Mouse (Mus musculus): ENCODE measurements around the gene I0C0044D17Rik. TPM values are rescaled to one million over a fixed set of nuclear protein-coding genes. Genes with fewer than 3 reads are reported as not detected.

The I0C0044D17Rik gene
- total RNA-seq, 1 experiment = 0.13 TPM

DNA sequence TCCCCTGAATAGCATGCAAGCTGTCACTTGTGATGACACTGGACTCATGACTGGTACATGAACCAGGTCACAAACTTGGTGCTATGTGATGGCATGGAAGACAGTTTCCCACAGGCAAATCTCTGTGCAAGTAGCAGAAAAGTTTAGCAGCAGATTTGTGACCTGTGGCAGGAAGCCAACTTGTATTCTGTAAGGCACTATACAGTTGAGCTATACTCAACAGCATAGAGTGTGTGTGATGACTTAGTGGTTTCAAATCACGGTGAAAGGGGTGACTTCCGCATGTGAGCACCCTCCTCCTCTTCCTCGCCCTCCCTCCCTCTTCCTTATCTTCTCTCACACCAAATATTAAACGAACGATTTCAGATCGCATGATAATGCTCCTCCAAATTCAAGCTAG, 46.2 kb downstream of the I0C0044D17Rik start:
- Histone ChIP-seq H3K9me3 (ENCODE audit: control insufficient read depth, insufficient read depth, low read depth, low read length) (no peaks in the 10 kb centered on the region), H3K9ac (ENCODE audit: insufficient read depth, low read depth, low read length, poor library complexity, severe bottlenecking) (no peak overlapping the region), H3K36me3 (ENCODE audit: control insufficient read depth, insufficient read depth, low read length, poor library complexity, severe bottlenecking) (no peaks in the 10 kb centered on the region), H3K4me1 (ENCODE audit: control insufficient read depth in 2 of 2, insufficient read depth in 2 of 2, low read length in 2 of 2, poor library complexity in 1 of 2) (peaks cover 3 to 12% of the 10 kb centered on the region in 2 experiments; a peak in 2 of 4 replicates), H3K4me3 (ENCODE audit: insufficient read depth in 1 of 2, low read depth in 1 of 2, low read length in 2 of 2, poor library complexity in 1 of 2, severe bottlenecking in 1 of 2) (no peak overlapping the region), H3K27ac (ENCODE audit: insufficient read depth, low read depth, low read length, poor library complexity, severe bottlenecking) (no peak overlapping the region)
- DNase-seq (ENCODE audit: low read depth, low spot score) = no peak
- in situ Hi-C loops (cut with MboI; ENCODE audit: low sequenced_read_pairs in 2 of 2, unreplicated experiment in 2 of 2) = no loop called here
- TF ChIP-seq HCFC1 (IDR thresholded peaks at IDR 0.05; ENCODE audit: borderline replicate concordance, insufficient read depth, low read length) = no peak
- no peak for TF ChIP-seq CHD2 (IDR thresholded peaks at IDR 0.05; ENCODE audit: low read depth, low read length)
- TF ChIP-seq ZC3H11A (IDR thresholded peaks at IDR 0.05; ENCODE audit: borderline replicate concordance, low read depth, low read length) = no peak
- TF ChIP-seq ZNF384 (IDR thresholded peaks at IDR 0.05; ENCODE audit: low read depth, low read length) = no peak
- TF ChIP-seq MAFK (IDR thresholded peaks at IDR 0.05; ENCODE audit: insufficient read depth, low read depth, low read length) = no peak

DNA sequence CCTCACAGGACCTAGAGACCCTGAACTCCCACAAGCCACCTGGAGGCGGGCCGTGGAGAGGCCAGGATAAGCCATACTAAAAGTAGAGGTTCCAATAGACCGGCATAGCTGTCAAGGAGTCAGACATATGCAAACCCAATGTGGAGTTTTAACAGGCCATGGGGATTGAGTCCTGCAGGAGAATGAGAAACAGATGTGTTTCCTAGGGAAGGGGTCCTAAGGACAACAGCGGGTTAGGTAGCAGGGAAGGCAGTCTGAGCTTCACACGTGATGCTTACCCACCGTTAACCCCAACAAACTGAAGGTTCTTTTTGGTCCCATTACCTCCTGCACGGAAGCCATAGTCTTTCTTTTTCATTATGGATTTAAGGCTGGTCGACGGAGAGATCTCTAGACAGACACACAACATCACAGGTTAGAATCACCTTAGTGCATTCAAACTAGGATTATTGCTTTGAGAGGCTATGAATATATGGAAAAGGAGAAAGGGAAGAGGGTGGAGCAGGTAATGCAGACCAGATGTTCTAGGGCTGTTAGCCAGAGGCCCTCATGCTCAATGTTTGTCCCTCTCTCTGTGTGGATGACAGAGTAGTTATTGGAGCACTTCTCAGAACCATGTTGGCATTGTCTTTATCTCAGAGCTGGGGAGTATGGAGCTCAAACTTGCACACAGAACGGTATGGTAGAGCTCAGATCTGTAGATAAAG, 46.8 kb downstream of the I0C0044D17Rik start:
- no peak for DNase-seq (ENCODE audit: low read depth, low spot score)
- no peaks in the 10 kb centered on the region for H3K36me3 ChIP-seq (ENCODE audit: control insufficient read depth, insufficient read depth, low read length, poor library complexity, severe bottlenecking)
- no peak for TF ChIP-seq CHD2 (IDR thresholded peaks at IDR 0.05; ENCODE audit: low read depth, low read length)
- no peak for TF ChIP-seq ZNF384 (IDR thresholded peaks at IDR 0.05; ENCODE audit: low read depth, low read length)
- TF ChIP-seq MAFK (IDR thresholded peaks at IDR 0.05; ENCODE audit: insufficient read depth, low read depth, low read length) = no peak
- TF ChIP-seq ZC3H11A (IDR thresholded peaks at IDR 0.05; ENCODE audit: borderline replicate concordance, low read depth, low read length) = no peak
- no peak for TF ChIP-seq HCFC1 (IDR thresholded peaks at IDR 0.05; ENCODE audit: borderline replicate concordance, insufficient read depth, low read length)
- peaks cover 3 to 12% of the 10 kb centered on the region in 2 experiments; a peak in 2 of 4 replicates for H3K4me1 ChIP-seq (ENCODE audit: control insufficient read depth in 2 of 2, insufficient read depth in 2 of 2, low read length in 2 of 2, poor library complexity in 1 of 2)
- no peaks in the 10 kb centered on the region for H3K9me3 ChIP-seq (ENCODE audit: control insufficient read depth, insufficient read depth, low read depth, low read length)
- no peak overlapping the region for H3K4me3 ChIP-seq (ENCODE audit: insufficient read depth in 1 of 2, low read depth in 1 of 2, low read length in 2 of 2, poor library complexity in 1 of 2, severe bottlenecking in 1 of 2)
- no peak overlapping the region for H3K9ac ChIP-seq (ENCODE audit: insufficient read depth, low read depth, low read length, poor library complexity, severe bottlenecking)
- H3K27ac ChIP-seq (ENCODE audit: insufficient read depth, low read depth, low read length, poor library complexity, severe bottlenecking) = no peak overlapping the region
- in situ Hi-C loops (cut with MboI; ENCODE audit: low sequenced_read_pairs in 2 of 2, unreplicated experiment in 2 of 2) = no loop called here

DNA sequence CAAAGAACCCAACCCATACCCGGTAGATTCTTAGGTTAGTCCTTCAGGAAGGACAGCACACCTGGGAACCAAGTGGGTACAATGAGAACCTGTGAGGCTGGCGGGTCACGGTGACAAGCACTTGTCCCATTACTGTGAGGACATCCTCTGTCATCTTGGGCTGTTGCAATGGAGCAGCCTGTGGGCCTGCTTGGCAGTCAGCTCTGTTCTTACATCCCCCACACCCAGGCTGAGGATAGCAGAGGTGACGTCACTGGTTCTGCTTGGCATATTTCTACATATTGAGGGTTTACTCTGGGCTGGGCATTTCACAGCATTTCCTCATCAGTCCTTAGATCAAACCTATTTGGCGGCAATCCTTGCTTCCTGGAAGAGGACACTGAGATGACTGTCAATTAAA, 49.9 kb downstream of the I0C0044D17Rik start:
- in situ Hi-C loops (cut with MboI; ENCODE audit: low sequenced_read_pairs in 2 of 2, unreplicated experiment in 2 of 2) = no loop called here
- H3K36me3 ChIP-seq (ENCODE audit: control insufficient read depth, insufficient read depth, low read length, poor library complexity, severe bottlenecking) = no peaks in the 10 kb centered on the region
- H3K9ac ChIP-seq (ENCODE audit: insufficient read depth, low read depth, low read length, poor library complexity, severe bottlenecking) = no peak overlapping the region
- no peak for TF ChIP-seq MAFK (IDR thresholded peaks at IDR 0.05; ENCODE audit: insufficient read depth, low read depth, low read length)
- TF ChIP-seq HCFC1 (IDR thresholded peaks at IDR 0.05; ENCODE audit: borderline replicate concordance, insufficient read depth, low read length) = no peak
- TF ChIP-seq CHD2 (IDR thresholded peaks at IDR 0.05; ENCODE audit: low read depth, low read length) = no peak
- TF ChIP-seq ZNF384 (IDR thresholded peaks at IDR 0.05; ENCODE audit: low read depth, low read length) = no peak
- no peak for TF ChIP-seq ZC3H11A (IDR thresholded peaks at IDR 0.05; ENCODE audit: borderline replicate concordance, low read depth, low read length)
- peaks cover 3 to 5% of the 10 kb centered on the region in 2 experiments; a peak in 2 of 4 replicates for H3K4me1 ChIP-seq (ENCODE audit: control insufficient read depth in 2 of 2, insufficient read depth in 2 of 2, low read length in 2 of 2, poor library complexity in 1 of 2)
- no peaks in the 10 kb centered on the region for H3K9me3 ChIP-seq (ENCODE audit: control insufficient read depth, insufficient read depth, low read depth, low read length)
- no peak overlapping the region for H3K27ac ChIP-seq (ENCODE audit: insufficient read depth, low read depth, low read length, poor library complexity, severe bottlenecking)
- no peak for DNase-seq (ENCODE audit: low read depth, low spot score)
- H3K4me3 ChIP-seq (ENCODE audit: insufficient read depth in 1 of 2, low read depth in 1 of 2, low read length in 2 of 2, poor library complexity in 1 of 2, severe bottlenecking in 1 of 2) = no peak overlapping the region

Other genes with a start within 250 kb of the I0C0044D17Rik start
- 234 and 286 TPM in 2 replicates for gene L1td1, start 97.1 kb downstream of the I0C0044D17Rik start, total RNA-seq (2012; rRNA removed)
- gene Kank4, start 6.3 kb downstream of the I0C0044D17Rik start, total RNA-seq (2012; rRNA removed) = 4.0 and 5.4 TPM in 2 replicates
- gene Usp1, start 100.0 kb upstream of the I0C0044D17Rik start, total RNA-seq (2012; rRNA removed) = 40.8 and 47.3 TPM in 2 replicates
- gene Angptl3, start 207.1 kb upstream of the I0C0044D17Rik start, total RNA-seq (2012; rRNA removed) = 0.09 TPM in 1 of 2 replicates, not detected in the other

Data from ES-E14 (cell line).